Mouse (Mus musculus): Measurements from ENCODE around the gene Gstt2. TPM values are rescaled to one million over a fixed set of nuclear protein-coding genes. Genes with fewer than 3 reads are reported as not detected.
A peak's percentile ranks its signal among the peaks of the same experiment; 100 is the strongest.

Gstt2 gene
- polyA plus RNA-seq, 1 experiment from 2014 or later, result 4.3 TPM

GRCm38 (mm10) chr10:75856976-75857375 is 19.8 kb upstream of the Gstt2 start:
- no peak for ATAC-seq (ENCODE audit: low read depth)
- 92% methylated on average over 3 of the region's 3 CpGs for WGBS
- Histone ChIP-seq H3K9ac (replicated peaks; ENCODE audit: low read depth, low read length) (no peak overlapping the region), H3K4me1 (ENCODE audit: control insufficient read depth, insufficient read depth, low read length) (peaks cover 8% of the 10 kb centered on the region; the same call in 1 of the 2 replicates), H3K27me3 (ENCODE audit: control insufficient read depth, insufficient read depth, low read length) (no peaks in the 10 kb centered on the region), H3K27ac (ENCODE audit: low read depth, low read length) (no peak overlapping the region), H3K4me2 (ENCODE audit: low read depth, low read length) (no peak overlapping the region), H3K36me3 (ENCODE audit: control insufficient read depth, insufficient read depth, low read length) (peaks cover 7% of the 10 kb centered on the region), H3K9me3 (ENCODE audit: control insufficient read depth, low read length) (no peaks in the 10 kb centered on the region), H3K4me3 (ENCODE audit: low read depth, low read length) (no peak overlapping the region)

DNA sequence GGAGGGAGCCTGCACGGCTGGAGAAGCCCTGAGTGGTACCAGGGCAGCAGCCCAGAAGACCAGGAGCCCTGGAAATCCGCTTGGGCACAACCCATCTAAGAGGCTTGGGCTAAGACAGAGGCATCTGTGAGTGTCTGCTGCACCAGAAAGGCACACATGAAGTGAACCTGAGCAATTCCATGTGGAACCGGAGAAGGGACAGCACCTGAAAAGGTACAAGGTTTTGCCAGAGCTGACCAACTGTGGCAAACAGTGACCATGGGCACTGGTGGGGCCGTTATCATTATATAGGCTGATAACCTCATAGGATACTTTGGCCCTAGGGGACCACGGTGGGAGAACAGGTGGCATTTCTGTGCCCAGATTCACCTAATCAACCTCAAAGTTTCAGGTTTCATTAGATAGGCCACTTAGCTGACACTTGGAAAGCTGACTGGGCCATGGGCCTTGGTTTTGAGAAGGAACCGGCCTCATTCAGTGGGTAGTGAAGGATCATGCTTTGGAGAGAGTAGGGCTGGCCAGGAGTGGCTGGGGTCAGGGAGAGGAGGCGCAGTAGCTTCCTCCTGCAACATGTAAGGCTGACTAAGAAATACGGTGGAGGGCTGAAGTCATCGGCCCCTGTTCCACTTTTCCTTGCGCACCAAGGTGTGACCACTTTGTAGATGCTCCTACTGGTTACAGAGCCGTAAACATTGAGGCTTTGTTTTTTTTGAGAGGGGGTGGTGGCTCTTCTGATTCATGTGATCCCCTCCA is 19.1 kb upstream of the Gstt2 start:
- 82% methylated on average over 11 of the region's 11 CpGs for WGBS
- H3K27me3 ChIP-seq (ENCODE audit: control insufficient read depth, insufficient read depth, low read length), result no peaks in the 10 kb centered on the region
- peaks cover 7% of the 10 kb centered on the region for H3K36me3 ChIP-seq (ENCODE audit: control insufficient read depth, insufficient read depth, low read length)
- H3K9me3 ChIP-seq (ENCODE audit: control insufficient read depth, low read length), result no peaks in the 10 kb centered on the region
- no peak for ATAC-seq (ENCODE audit: low read depth)
- no peak overlapping the region for H3K9ac ChIP-seq (replicated peaks; ENCODE audit: low read depth, low read length)
- H3K27ac ChIP-seq (ENCODE audit: low read depth, low read length), result no peak overlapping the region
- H3K4me3 ChIP-seq (ENCODE audit: low read depth, low read length), result no peak overlapping the region
- H3K4me1 ChIP-seq (ENCODE audit: control insufficient read depth, insufficient read depth, low read length), result peaks cover 8% of the 10 kb centered on the region; the same call in 1 of the 2 replicates
- no peak overlapping the region for H3K4me2 ChIP-seq (ENCODE audit: low read depth, low read length)

GRCm38 (mm10) chr10:75855416-75855981 is 18.3 kb upstream of the Gstt2 start:
- H3K9ac ChIP-seq (replicated peaks; ENCODE audit: low read depth, low read length), result no peak overlapping the region
- no peaks in the 10 kb centered on the region for H3K9me3 ChIP-seq (ENCODE audit: control insufficient read depth, low read length)
- H3K4me1 ChIP-seq (ENCODE audit: control insufficient read depth, insufficient read depth, low read length), result peaks cover 9% of the 10 kb centered on the region; the same call in 1 of the 2 replicates
- no peak overlapping the region for H3K4me2 ChIP-seq (ENCODE audit: low read depth, low read length)
- WGBS, result 92% methylated on average over 15 of the region's 15 CpGs
- H3K4me3 ChIP-seq (ENCODE audit: low read depth, low read length), result no peak overlapping the region
- H3K27ac ChIP-seq (ENCODE audit: low read depth, low read length), result no peak overlapping the region
- H3K36me3 ChIP-seq (ENCODE audit: control insufficient read depth, insufficient read depth, low read length), result peaks cover 7% of the 10 kb centered on the region
- ATAC-seq (ENCODE audit: low read depth), result no peak
- H3K27me3 ChIP-seq (ENCODE audit: control insufficient read depth, insufficient read depth, low read length), result no peaks in the 10 kb centered on the region

DNA sequence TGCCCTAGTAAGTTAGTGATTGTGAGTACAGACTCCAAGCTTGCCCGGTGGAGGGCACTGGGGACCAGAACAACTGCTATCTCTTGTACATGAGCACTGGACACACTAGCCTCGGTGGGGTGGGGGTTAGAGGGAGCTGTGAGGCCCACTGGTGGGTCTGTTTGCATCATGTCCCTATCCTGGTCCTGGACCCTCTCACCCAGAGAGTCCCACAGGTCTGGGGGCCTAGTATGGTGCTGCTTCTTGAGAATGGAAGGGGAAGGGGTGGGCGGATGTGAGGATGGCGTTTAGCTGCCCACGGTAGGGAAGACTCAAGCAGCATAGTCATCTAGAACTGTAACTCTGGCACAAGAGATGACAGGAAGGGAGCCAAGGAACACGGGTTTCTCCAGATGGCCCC is 17.6 kb upstream of the Gstt2 start:
- Histone ChIP-seq H3K4me1 (ENCODE audit: control insufficient read depth, insufficient read depth, low read length) (0 out of 2 replicates have a peak, but pooled peaks cover 6% of the 10 kb centered on the region), H3K27me3 (ENCODE audit: control insufficient read depth, insufficient read depth, low read length) (no peaks in the 10 kb centered on the region)
- ATAC-seq (ENCODE audit: low read depth), result no peak

GRCm38 (mm10) chr10:75854096-75854495 is 16.9 kb upstream of the Gstt2 start:
- 0 out of 2 replicates have a peak, but pooled peaks cover 6% of the 10 kb centered on the region for H3K4me1 ChIP-seq (ENCODE audit: control insufficient read depth, insufficient read depth, low read length)
- H3K4me2 ChIP-seq (ENCODE audit: low read depth, low read length), result no peak overlapping the region
- no peak overlapping the region for H3K27ac ChIP-seq (ENCODE audit: low read depth, low read length)
- H3K36me3 ChIP-seq (ENCODE audit: control insufficient read depth, insufficient read depth, low read length), result peaks cover 7% of the 10 kb centered on the region
- H3K9ac ChIP-seq (replicated peaks; ENCODE audit: low read depth, low read length), result no peak overlapping the region
- no peaks in the 10 kb centered on the region for H3K9me3 ChIP-seq (ENCODE audit: control insufficient read depth, low read length)
- no peak overlapping the region for H3K4me3 ChIP-seq (ENCODE audit: low read depth, low read length)
- 55% methylated on average over 5 of the region's 5 CpGs for WGBS
- ATAC-seq (ENCODE audit: low read depth), result peak; percentile 29; the same call in 1 of the 2 replicates
- H3K27me3 ChIP-seq (ENCODE audit: control insufficient read depth, insufficient read depth, low read length), result no peaks in the 10 kb centered on the region

More for the DNA sequence above, 17.6 kb upstream of the Gstt2 start:
- no peak overlapping the region for H3K27ac ChIP-seq (ENCODE audit: low read depth, low read length)
- H3K36me3 ChIP-seq (ENCODE audit: control insufficient read depth, insufficient read depth, low read length), result peaks cover 7% of the 10 kb centered on the region
- H3K4me3 ChIP-seq (ENCODE audit: low read depth, low read length), result no peak overlapping the region
- no peaks in the 10 kb centered on the region for H3K9me3 ChIP-seq (ENCODE audit: control insufficient read depth, low read length)
- 89% methylated on average over 6 of the region's 6 CpGs for WGBS
- no peak overlapping the region for H3K9ac ChIP-seq (replicated peaks; ENCODE audit: low read depth, low read length)
- no peak overlapping the region for H3K4me2 ChIP-seq (ENCODE audit: low read depth, low read length)

- no peak overlapping the region for H3K9ac ChIP-seq (replicated peaks; ENCODE audit: low read depth, low read length)
- no peak overlapping the region for H3K4me3 ChIP-seq (ENCODE audit: low read depth, low read length)
- no peak overlapping the region for H3K27ac ChIP-seq (ENCODE audit: low read depth, low read length)
- H3K4me2 ChIP-seq (ENCODE audit: low read depth, low read length), result no peak overlapping the region
- 0 out of 2 replicates have a peak, but pooled peaks cover 5% of the 10 kb centered on the region for H3K4me1 ChIP-seq (ENCODE audit: control insufficient read depth, insufficient read depth, low read length)
- H3K27me3 ChIP-seq (ENCODE audit: control insufficient read depth, insufficient read depth, low read length), result no peaks in the 10 kb centered on the region
- peak; percentile 66; the same call in 1 of the 2 replicates for ATAC-seq (ENCODE audit: low read depth)
- WGBS, result 19% methylated on average over 10 of the region's 10 CpGs
- H3K9me3 ChIP-seq (ENCODE audit: control insufficient read depth, low read length), result no peaks in the 10 kb centered on the region
- peaks cover 7% of the 10 kb centered on the region for H3K36me3 ChIP-seq (ENCODE audit: control insufficient read depth, insufficient read depth, low read length)
Measured at GRCm38 (mm10) chr10:75853452-75853851, 16.2 kb upstream of the Gstt2 start.

- H3K4me1 ChIP-seq (ENCODE audit: control insufficient read depth, insufficient read depth, low read length), result 0 out of 2 replicates have a peak, but pooled peaks cover 3% of the 10 kb centered on the region
- WGBS, result 90% methylated on average over 12 of the region's 12 CpGs
- H3K4me2 ChIP-seq (ENCODE audit: low read depth, low read length), result no peak overlapping the region
- H3K4me3 ChIP-seq (ENCODE audit: low read depth, low read length), result no peak overlapping the region
- H3K9me3 ChIP-seq (ENCODE audit: control insufficient read depth, low read length), result no peaks in the 10 kb centered on the region
- ATAC-seq (ENCODE audit: low read depth), result no peak
- H3K27ac ChIP-seq (ENCODE audit: low read depth, low read length), result no peak overlapping the region
- peaks cover 4% of the 10 kb centered on the region for H3K36me3 ChIP-seq (ENCODE audit: control insufficient read depth, insufficient read depth, low read length)
- H3K9ac ChIP-seq (replicated peaks; ENCODE audit: low read depth, low read length), result no peak overlapping the region
- H3K27me3 ChIP-seq (ENCODE audit: control insufficient read depth, insufficient read depth, low read length), result no peaks in the 10 kb centered on the region
Measured at GRCm38 (mm10) chr10:75852539-75853125, 15.4 kb upstream of the Gstt2 start.

GRCm38 (mm10) chr10:75851681-75852080 is 14.5 kb upstream of the Gstt2 start:
- 30% methylated on average over 3 of the region's 3 CpGs for WGBS
- H3K27ac ChIP-seq (ENCODE audit: low read depth, low read length), result no peak overlapping the region
- no peak for ATAC-seq (ENCODE audit: low read depth)
- no peaks in the 10 kb centered on the region for H3K36me3 ChIP-seq (ENCODE audit: control insufficient read depth, insufficient read depth, low read length)
- no peak overlapping the region for H3K9ac ChIP-seq (replicated peaks; ENCODE audit: low read depth, low read length)
- no peak overlapping the region for H3K4me3 ChIP-seq (ENCODE audit: low read depth, low read length)
- H3K27me3 ChIP-seq (ENCODE audit: control insufficient read depth, insufficient read depth, low read length), result no peaks in the 10 kb centered on the region
- H3K4me1 ChIP-seq (ENCODE audit: control insufficient read depth, insufficient read depth, low read length), result 0 out of 2 replicates have a peak, but pooled peaks cover 3% of the 10 kb centered on the region
- H3K9me3 ChIP-seq (ENCODE audit: control insufficient read depth, low read length), result no peaks in the 10 kb centered on the region
- no peak overlapping the region for H3K4me2 ChIP-seq (ENCODE audit: low read depth, low read length)

GRCm38 (mm10) chr10:75851076-75851475 is 13.9 kb upstream of the Gstt2 start:
- Histone ChIP-seq H3K4me1 (ENCODE audit: control insufficient read depth, insufficient read depth, low read length) (0 out of 2 replicates have a peak, but pooled peaks cover 3% of the 10 kb centered on the region), H3K27ac (ENCODE audit: low read depth, low read length) (no peak overlapping the region), H3K36me3 (ENCODE audit: control insufficient read depth, insufficient read depth, low read length) (no peaks in the 10 kb centered on the region), H3K9me3 (ENCODE audit: control insufficient read depth, low read length) (no peaks in the 10 kb centered on the region), H3K4me2 (ENCODE audit: low read depth, low read length) (no peak overlapping the region), H3K9ac (replicated peaks; ENCODE audit: low read depth, low read length) (no peak overlapping the region), H3K27me3 (ENCODE audit: control insufficient read depth, insufficient read depth, low read length) (no peaks in the 10 kb centered on the region), H3K4me3 (ENCODE audit: low read depth, low read length) (no peak overlapping the region)
- 7% methylated on average over 6 of the region's 6 CpGs for WGBS
- no peak for ATAC-seq (ENCODE audit: low read depth)
